ENCODE assay signal across 1 mouse cellular context in genomic region chr14:73509765-73510423, GRCm38 (mm10).
TF ChIP-seq lines count a peak whose summit lies in the region.

Med4 (plus strand) TSS chr14:73510025.

TF ChIP-seq in CH12.LX, 34 proteins besides CTCF, POLR2A, EP300 and RAD21 (continued from another document):
- peak; percentile 43 for TF ChIP-seq BHLHE40 (IDR thresholded peaks at IDR 0.05; ENCODE audit: low read depth, low read length)
- TF ChIP-seq GABPA (IDR thresholded peaks at IDR 0.05; ENCODE audit: insufficient replicate concordance, low read depth, low read length), result peak; percentile 98
- TF ChIP-seq SIN3A (IDR thresholded peaks at IDR 0.05; ENCODE audit: low read length), result peak; percentile 79
- TF ChIP-seq CHD2 (IDR thresholded peaks at IDR 0.05; ENCODE audit: low read length), result no peak
- TF ChIP-seq MXI1 (IDR thresholded peaks at IDR 0.05; ENCODE audit: low read depth, low read length), result peak; percentile 84
- peak; percentile 55; the same call in 1 of the 2 replicates for TF ChIP-seq ZNF384 (IDR thresholded peaks at IDR 0.05; ENCODE audit: low read depth, low read length)
- TF ChIP-seq NELFE (IDR thresholded peaks at IDR 0.05; ENCODE audit: low read depth, low read length), result peak; percentile 98
- no peak for TF ChIP-seq JUN (IDR thresholded peaks at IDR 0.05; ENCODE audit: insufficient read depth, low read depth, low read length)
- TF ChIP-seq MAFK (IDR thresholded peaks at IDR 0.05; ENCODE audit: insufficient replicate concordance, low read length), result no peak
- TF ChIP-seq UBTF (IDR thresholded peaks at IDR 0.05; ENCODE audit: low read depth, low read length), result no peak
- 0 out of 2 replicates have a peak, but pooled peaks have one; percentile 29 for TF ChIP-seq ZMIZ1 (IDR thresholded peaks at IDR 0.05; ENCODE audit: low read depth, low read length)
- no peak; the same call in 1 of the 2 replicates for TF ChIP-seq ETS1 (conservative IDR thresholded peaks at IDR 0.05; ENCODE audit: low read depth, low read length)
